Comparison of ENCODE assay signal across 25 mouse cellular contexts in genomic region chr6:96289672-96290071, GRCm38 (mm10).
"Had no signal": no experiment of that assay in that cellular context is flagged by ENCODE, and none has a peak within 500 bp of the region (broad histone marks: within the 10 kb centered on the region; RNA-seq: fewer than 3 reads in every experiment).

No protein-coding gene starts in this region.

- ATAC-seq: liver, embryonic 12.5 days; midbrain, embryonic 13.5 days; midbrain, embryonic 16.5 days had no signal

- H3K9me3 ChIP-seq: kidney, embryonic 15.5 days; limb, embryonic 12.5 days; limb, embryonic 15.5 days; liver, embryonic 12.5 days; liver, embryonic 15.5 days; lung, embryonic 15.5 days; midbrain, embryonic 10.5 days; midbrain, embryonic 13.5 days; neural tube, embryonic 13.5 days; stomach, embryonic 15.5 days had no signal

- H3K27ac ChIP-seq: kidney, embryonic 15.5 days; left cerebral cortex, adult 2 months; limb, embryonic 12.5 days; limb, embryonic 15.5 days; liver, embryonic 12.5 days; liver, embryonic 15.5 days; lung, embryonic 15.5 days; midbrain, embryonic 10.5 days; midbrain, embryonic 13.5 days; neural tube, embryonic 13.5 days; stomach, embryonic 15.5 days had no signal

- H3K36me3 ChIP-seq: kidney, embryonic 15.5 days; limb, embryonic 12.5 days; limb, embryonic 15.5 days; liver, embryonic 12.5 days; liver, embryonic 15.5 days; lung, embryonic 15.5 days; midbrain, embryonic 10.5 days; midbrain, embryonic 13.5 days; neural tube, embryonic 13.5 days; stomach, embryonic 15.5 days had no signal

- H3K9ac ChIP-seq: kidney, embryonic 15.5 days; limb, embryonic 12.5 days; limb, embryonic 15.5 days; liver, embryonic 12.5 days; liver, embryonic 15.5 days; lung, embryonic 15.5 days; midbrain, embryonic 13.5 days; neural tube, embryonic 13.5 days; stomach, embryonic 15.5 days had no signal

- DNase-seq: kidney, postnatal 10 days; kidney, postnatal 36 days; layer of hippocampus, postnatal 36 days; left cerebral cortex, postnatal 4 days; lung, adult 18-20 months; lung, postnatal 10 days; lung, postnatal 36 days; retina, postnatal 1 day; right cerebral cortex, postnatal 25 days; spleen, adult 18-20 months; thymus, postnatal 25 days had no signal

- H3K4me2 ChIP-seq: kidney, embryonic 15.5 days; limb, embryonic 12.5 days; limb, embryonic 15.5 days; liver, embryonic 12.5 days; liver, embryonic 15.5 days; lung, embryonic 15.5 days; midbrain, embryonic 13.5 days; neural tube, embryonic 13.5 days; stomach, embryonic 15.5 days had no signal

- H3K4me1 ChIP-seq: kidney, embryonic 15.5 days; limb, embryonic 12.5 days; limb, embryonic 15.5 days; liver, embryonic 12.5 days; liver, embryonic 15.5 days; lung, embryonic 15.5 days; megakaryocyte, embryonic 14.5 days; stomach, embryonic 15.5 days had no signal

- H3K4me3 ChIP-seq: kidney, embryonic 15.5 days; left cerebral cortex, adult 2 months; limb, embryonic 12.5 days; limb, embryonic 15.5 days; liver, embryonic 12.5 days; liver, embryonic 15.5 days; lung, embryonic 15.5 days; megakaryocyte, embryonic 14.5 days; midbrain, embryonic 10.5 days; midbrain, embryonic 13.5 days; myocyte; neural tube, embryonic 13.5 days; stomach, embryonic 15.5 days had no signal

- H3K27me3 ChIP-seq: kidney, embryonic 15.5 days; limb, embryonic 12.5 days; limb, embryonic 15.5 days; liver, embryonic 12.5 days; liver, embryonic 15.5 days; lung, embryonic 15.5 days; megakaryocyte, embryonic 14.5 days; midbrain, embryonic 13.5 days; neural tube, embryonic 13.5 days; stomach, embryonic 15.5 days had no signal
